Mouse (Mus musculus) spleen, adult 2 months (tissue): ENCODE data around the gene Ank2.

Experiments
- CTCF ChIP-seq: fragments of 200-500 bp; IDR thresholded peaks from 2 replicates; pipeline ENCODE4 v1.5.1; 2011; ENCODE audit warnings: mild to moderate bottlenecking, inconsistent platforms; ENCODE audit not compliant: insufficient read depth, insufficient read length, insufficient replicate concordance; ENCODE audit errors: extremely low read depth
- POLR2A ChIP-seq: fragments of 200-500 bp; IDR thresholded peaks from 2 replicates; pipeline ENCODE4 v1.6.1; 2011; ENCODE audit warnings: low read depth, low read length, inconsistent platforms

- TF ChIP-seq CTCF (no peak), POLR2A (no peak)
Observed at GRCm38 (mm10) chr3:127202484-127203115, 296.6 kb downstream of the Ank2 start.
